Mouse (Mus musculus) mature B cell (primary cell): ENCODE data around the gene Dnmt3b.
"Not testable (repeated sequence)": the region's sequence is repeated elsewhere in the genome, so short reads cannot be mapped to it uniquely, and the experiment has no call there.

Experiments used
- in situ Hi-C: fragments of 300-500 bp; cut with MboI; formaldehyde crosslinking; loops from 2 replicates; pipeline ENCODE4 v1.14.3; 2019

Gene Dnmt3b

DNA sequence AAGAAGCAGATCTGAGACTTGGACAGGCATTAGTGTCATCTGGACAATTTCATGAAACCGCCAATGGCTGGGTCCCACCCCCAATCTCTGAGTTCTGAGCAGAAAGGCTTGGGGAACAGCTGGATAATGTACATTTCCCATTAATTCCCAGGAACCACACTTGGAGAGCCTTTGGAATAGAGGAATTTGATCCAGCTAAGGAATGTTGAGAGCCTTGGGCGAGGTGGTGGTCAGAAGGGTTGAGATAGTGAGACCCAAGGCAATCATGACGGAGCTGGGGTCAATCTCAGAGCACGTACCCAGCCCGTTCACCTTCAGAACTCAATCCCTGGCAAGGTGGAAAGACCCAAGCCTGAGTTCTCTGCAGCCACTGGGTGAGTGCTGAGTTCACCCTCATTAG, 16.0 kb upstream of the Dnmt3b start:
- in situ Hi-C loops = no loop called here

DNA sequence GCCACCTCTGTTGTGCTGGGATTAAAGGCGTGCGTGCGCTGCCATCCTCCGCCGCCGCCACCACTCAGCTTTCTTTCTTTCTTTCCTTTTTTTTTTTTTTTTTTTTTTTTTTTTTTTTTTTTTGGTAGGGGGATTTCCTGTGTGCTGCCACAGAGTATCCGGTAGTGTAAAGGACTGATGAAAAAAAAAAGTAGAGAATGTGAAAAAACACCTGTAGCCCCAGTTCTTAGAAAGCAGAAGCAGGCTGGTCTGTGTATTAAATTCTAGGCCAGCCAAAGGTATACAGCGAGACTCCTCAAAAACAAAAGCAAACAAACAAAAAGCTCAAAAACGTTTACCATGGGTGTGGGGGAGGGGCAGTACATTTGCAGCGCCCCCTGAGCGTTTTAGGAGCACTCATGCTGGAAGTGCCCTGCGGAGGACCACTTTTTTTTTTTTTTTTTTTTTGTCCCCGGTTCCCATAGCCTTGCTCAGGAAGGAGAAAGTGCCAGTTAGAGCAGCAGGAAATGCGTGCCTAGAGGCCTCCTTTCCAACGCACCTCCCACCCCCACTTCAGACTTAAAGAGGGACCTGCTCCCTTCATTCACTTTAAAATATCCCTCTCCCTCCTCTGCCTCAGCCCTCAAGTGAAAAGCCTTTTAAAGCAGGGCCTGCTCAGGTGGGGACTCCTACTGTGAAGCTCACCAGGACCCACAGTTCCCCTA, 10.1 kb upstream of the Dnmt3b start:
- in situ Hi-C loops = no loop called here

DNA sequence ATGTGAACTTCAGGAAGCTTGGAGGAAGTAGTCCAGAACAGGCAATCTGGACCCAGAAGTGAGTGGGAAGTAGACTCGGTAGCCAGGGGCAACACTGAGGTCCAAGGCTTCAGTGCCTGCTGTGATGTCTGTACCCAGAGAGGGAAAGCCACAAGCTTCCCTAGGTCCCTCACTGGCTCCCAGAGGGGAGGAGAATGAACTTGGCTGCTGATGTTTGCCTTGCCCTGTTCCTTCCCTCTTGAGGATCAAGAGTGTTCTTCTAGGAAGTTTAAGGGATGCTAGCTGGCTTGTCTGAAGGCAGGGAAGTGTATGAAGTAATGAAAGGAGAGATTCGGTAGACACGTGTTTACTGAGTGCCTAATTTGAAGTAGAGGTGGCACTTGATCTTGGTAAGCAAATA, 6.8 kb upstream of the Dnmt3b start:
- in situ Hi-C loops = no loop called here

DNA sequence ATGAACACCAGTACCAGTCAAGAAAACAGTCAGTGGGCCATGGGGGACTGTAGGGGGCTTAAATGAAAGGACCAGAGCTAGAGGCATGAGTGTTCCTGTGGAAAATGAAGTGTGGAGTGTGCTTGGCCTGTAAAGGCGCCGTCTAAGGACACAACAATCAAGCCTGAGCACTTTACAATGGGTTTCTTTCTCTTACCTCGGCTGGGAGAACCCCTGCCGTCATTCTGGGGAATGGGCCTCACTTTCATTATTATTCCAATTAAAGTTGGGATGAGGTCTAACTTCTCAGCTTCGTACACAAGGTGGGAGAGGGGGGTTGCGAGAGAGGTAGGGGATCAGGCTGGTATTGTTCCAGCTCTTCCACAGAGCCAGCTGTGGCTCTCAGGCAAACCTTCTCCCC, 6.3 kb upstream of the Dnmt3b start:
- in situ Hi-C loops = no loop called here

DNA sequence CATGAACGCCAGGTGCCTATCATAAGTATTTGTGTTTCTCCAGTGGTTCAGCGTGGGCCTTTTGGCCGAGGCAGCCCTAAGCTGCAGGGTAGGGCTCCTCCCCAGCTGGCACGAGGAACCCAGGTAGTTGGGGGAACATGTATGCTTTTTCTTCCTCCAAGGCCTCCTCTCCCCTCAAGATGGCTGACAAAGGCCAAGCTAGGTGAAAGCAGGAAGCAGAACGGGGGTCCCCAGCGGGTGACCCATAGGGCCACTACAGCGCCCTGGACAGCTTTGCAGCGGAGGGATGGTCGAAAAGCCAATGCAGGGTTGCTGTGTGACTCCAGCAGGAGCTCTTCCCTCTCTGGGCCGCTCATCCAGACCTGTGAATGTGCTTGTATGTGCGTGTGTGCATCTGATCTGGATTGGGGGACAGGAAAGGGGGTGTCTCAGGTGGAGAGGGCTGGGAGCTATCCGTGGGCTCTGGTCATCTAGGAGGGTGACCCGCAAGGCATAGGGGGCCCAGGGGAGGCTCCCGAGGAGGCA, 415 bp upstream of the Dnmt3b start:
- in situ Hi-C loops = no loop called here

DNA sequence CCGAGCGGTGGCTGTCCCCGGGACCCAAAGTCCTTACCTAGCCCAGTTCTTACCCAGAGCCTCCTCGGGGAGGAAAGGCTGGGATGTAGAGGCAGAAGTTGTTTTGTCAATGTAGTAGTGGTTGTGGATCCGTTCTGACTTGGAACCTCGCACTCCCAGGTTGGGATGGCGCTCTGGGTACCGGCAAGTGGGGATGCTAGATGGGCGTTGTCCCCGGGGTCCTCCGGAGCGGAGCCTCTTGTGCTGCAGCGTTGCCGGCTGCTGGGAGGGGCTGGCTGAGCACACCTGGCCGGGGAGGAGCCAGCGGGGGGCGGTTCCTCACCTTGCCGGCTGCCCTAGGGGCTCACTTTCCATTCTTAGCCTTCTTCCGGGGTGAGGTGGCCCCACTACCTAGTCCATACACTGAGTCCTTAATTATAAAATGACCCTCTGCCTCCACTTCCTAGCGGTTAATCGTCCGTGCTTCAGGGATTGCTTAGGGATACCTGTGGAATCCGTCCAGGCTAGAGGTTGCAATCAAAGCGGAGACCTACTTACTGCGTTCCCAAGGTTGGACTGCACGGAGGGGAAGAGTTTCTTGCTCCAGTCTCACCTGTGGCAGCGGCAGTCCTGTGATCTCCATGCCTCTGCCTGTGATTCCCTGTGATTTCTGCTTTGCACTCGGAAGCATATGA, 901 bp downstream of the Dnmt3b start:
- in situ Hi-C loops = no loop called here

DNA sequence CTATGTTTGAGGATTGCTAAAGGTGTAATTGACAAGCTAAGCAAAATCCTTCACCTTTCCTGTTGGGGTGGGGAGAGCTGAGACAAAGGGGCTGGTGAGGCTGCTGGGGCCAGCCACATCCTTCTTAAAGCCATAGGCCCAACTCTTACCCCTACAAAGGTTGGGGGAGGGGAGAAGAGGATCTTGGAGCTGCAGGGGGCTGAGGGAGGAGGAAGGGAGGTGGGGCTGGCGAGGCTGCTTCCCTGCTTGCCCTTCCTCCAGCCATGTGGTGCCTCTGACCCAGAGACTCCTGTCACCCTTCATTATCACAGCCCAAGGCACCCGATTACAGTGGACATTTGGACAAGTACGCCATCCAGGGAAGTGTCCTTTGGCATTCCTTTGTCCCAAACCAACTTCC, 2.4 kb downstream of the Dnmt3b start:
- in situ Hi-C loops = no loop called here

DNA sequence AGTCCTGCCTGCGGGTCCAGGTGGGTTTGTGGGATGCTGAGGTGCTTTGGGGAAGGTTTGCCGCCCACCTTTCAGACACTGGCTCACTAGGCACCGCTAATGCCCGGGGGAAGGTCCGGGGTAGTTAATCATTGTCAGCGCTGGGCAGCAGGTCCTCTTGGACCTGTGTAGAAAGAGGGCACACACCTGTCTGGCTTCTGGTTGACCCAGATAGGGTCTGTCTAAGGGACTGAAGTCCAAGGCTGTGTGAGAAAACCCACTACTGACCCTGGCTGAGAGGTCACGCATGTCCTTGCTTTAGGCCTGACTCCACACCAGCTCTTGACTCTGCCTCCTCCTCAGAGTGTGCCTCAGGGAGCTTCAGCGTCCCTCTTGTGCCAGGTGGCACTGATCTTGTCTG, 8.4 kb downstream of the Dnmt3b start:
- in situ Hi-C loops = not testable (repeated sequence)

DNA sequence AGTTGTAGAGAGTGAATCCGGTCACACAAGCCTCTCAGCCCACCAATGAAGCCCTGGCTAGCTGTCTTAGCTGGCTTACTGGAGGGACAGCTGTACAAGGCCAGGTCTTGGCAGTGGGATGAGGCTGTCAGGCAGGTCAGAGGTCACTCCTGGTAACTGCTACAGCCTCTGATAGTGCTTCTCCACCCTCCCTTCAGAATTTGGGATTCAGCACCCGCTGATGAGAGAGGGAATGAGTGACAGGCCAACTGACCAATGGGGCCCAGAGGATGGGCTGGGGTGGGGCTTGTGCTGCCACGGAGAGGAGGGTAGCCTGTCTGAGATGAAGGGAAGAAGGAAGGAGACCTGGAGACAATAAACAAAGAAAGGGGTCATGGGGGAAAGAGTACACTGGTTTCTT, 11.4 kb downstream of the Dnmt3b start:
- in situ Hi-C loops = no loop called here

DNA sequence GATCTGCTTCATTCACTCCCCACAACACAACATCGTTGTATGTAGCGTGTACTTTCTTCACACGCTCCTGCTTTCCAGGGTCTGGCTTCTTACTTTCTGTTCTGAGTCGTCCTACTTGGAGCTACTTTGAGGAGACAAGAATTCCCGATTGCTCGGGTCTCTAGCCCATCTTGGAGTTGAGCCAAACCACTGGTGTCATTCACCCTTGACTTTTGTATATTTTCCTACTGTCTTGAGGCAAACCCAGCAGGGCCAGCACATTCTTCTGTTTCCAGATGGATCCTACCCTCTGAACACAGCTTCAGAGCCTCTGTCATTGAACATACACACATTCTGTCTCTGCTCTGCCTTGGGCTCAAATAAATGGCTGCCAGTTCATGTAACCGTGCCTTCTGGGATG, 16.2 kb downstream of the Dnmt3b start:
- in situ Hi-C loops = no loop called here

DNA sequence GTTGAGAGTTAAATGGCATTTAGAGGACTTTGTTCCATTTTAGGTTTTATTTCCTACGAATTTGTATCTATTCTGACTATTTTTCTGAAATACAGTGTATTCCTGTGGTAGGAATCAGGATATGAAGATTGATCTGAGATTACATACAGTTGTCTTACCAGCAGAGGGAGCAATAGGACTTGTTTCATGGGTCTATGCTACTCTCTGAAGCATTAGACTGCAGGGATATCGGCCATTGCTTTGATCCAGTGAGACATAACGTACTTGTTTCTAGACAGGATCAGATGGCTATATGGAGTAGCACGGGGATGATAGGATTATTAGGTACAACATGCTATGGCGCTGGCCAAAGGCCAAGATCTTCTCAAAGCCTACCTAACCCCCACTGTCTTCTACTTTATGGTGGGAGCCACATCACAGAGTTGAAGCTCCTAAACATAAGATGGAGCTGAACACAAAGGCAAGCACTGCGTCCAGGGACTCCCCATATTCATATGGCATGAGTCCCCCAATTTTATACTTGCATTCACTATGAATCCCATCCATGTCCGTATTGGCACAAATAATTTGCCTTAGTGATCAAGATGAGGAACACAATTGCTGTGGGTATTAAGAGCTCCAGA, 19.6 kb downstream of the Dnmt3b start:
- in situ Hi-C loops = no loop called here

DNA sequence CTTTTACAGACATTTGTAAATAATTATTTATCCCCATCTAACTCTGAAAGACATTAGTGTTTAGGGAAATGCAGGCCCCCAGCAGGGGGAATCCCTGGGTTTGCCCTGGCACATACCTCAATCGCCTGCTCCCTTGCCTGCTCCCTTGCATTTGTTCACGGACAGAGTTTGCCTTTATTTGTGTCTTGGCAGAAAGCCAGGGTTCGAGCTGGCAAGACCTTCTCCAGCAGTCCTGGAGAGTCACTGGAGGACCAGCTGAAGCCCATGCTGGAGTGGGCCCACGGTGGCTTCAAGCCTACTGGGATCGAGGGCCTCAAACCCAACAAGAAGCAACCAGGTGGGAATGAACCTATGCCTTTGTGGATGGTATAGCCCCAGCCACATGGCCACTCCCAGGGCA, 20.9 kb downstream of the Dnmt3b start:
- in situ Hi-C loops = no loop called here

DNA sequence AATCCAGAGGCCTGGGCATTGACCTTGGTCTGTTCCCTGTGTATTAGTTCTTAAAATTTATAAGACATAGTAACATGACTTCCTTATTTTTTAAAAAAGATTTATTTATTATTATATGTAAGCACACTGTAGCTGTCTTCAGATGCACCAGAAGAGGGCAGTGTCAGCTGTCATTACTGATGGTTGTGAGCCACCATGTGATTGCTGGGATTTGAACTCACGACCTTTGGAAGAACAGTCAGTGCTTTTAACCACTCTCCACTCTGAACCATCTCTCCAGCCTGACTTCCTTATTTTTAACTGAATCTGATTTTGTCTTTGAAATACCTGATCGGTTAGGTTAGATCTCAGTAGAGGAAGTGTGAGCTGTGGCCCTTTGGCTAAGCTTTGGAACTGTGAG, 23.4 kb downstream of the Dnmt3b start:
- in situ Hi-C loops = no loop called here

DNA sequence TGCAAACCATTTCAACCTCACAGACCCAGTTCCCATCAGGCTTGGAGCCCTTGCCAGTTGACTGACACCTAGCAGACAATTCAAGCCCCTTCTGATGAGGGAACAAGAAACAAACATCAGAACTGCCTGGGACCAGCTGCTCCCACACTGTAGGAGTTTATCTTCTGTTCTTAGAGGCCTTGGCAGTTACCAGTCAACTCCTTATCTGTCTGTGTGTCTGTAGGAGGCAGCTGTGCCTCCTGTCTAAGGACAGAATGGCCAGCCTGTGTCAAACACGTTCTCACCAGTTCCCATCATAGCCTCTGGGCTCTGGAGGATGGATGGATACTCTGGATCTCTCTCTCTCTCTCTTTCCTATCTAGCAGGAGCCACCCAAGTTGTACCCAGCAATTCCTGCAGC, 26.1 kb downstream of the Dnmt3b start:
- in situ Hi-C loops = not testable (repeated sequence)

DNA sequence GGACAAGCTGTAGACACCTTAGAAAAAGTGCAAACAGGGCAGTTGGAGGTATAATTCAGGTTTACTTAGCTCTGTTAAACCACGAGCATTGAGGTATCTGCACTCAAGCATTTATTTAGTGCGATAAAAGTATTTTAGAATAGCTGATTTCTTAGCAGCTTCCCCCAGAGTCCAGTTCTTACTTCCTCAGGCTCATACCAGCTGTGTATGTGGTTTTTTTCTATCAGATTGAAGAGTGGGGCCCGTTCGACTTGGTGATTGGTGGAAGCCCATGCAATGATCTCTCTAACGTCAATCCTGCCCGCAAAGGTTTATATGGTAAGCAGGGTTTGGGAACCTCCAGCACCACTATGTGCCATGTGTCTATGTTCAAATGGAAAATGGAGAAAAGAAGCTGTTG, 27.7 kb downstream of the Dnmt3b start:
- in situ Hi-C loops = no loop called here

DNA sequence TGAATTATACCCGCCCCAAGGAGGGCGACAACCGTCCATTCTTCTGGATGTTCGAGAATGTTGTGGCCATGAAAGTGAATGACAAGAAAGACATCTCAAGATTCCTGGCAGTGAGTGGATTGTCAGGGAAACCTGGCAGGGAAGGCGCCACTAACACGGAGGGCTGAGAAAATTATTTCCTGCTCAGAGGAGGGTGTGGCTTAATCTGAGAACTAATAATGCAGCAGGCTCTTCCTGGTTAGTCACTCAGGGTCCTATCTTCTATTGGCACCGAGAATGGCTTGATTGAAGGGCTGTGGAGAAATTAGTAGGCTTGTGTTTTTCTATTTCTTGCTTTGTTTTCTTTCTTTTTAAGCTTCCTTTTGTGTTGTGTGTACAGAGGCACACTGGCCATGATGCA, 28.3 kb downstream of the Dnmt3b start:
- in situ Hi-C loops = no loop called here

DNA sequence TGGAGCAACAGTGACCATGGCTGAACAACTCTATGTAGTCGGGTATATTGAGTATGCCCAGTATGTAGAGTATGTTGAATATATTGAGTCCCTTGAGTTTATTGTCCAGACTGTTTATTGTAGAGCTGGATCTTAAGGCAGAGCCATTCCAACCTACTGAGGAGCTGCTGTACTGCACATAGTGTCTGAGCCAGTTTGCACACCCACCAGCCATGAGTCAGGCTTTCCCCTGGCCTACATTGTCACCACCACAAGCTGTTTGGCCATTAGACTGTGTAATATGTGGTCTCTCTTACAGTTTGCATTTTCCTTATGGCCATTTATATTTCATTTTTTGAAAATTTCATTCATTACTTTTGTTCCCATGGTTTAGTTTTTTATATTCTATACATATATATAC, 30.7 kb downstream of the Dnmt3b start:
- in situ Hi-C loops = no loop called here

DNA sequence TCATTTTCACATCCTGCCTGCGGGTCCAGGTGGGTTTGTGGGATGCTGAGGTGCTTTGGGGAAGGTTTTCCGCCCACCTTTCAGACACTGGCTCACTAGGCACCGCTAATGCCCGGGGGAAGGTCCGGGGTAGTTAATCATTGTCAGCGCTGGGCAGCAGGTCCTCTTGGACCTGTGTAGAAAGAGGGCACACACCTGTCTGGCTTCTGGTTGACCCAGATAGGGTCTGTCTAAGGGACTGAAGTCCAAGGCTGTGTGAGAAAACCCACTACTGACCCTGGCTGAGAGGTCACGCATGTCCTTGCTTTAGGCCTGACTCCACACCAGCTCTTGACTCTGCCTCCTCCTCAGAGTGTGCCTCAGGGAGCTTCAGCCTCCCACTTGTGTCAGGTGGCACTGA, 44.2 kb downstream of the Dnmt3b start:
- in situ Hi-C loops = not testable (repeated sequence)

DNA sequence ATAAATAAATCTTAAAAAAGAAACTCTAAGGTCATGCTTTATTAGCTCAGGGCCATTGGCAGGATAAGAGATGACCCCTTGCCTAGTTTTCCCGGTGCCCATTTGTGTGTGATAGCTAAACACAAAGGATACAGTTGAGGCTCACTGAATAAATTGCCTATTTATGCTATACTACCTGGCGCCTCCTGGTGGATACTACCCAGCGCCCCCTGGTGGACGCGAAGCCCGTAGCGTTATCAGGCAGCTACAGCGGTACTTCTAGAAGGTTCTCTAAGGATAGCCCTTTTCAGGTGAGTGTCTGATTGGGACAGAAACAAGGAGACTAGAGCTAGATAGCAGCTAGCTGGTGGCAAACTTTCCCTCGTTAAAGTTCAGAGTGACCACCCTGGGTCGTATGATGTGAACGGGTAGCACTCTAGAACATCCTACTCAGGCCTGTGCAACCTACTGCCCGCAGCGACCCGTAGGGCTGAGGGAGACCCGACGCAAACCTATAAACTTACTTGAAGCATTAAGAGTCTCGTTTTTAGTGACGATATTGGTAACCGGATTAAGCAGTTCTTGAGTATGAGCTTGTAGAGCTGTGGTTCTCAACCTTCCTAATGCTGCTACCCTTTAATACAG, 45.3 kb downstream of the Dnmt3b start:
- in situ Hi-C loops = no loop called here

DNA sequence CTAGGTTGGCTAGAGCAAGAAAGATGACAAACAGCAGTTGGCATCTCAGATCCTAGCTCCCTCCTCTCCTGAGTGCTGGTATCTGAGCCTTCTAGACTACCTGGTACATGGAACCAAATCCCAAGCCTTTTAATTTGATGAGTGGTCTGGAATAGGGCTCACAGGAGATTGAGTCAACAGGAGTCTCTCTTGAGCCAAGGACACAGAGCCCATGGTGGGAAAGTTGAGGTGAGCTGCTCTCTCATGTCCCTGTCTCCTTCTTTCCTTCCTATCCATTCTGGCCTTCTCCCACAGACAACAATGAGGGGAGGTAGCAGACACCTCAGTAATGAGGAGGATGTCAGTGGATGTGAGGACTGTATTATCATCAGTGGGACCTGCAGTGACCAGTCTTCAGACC, 47.1 kb downstream of the Dnmt3b start, which contains the start of gene Dnmt3c:
Dnmt3c (plus strand) TSS at position 301 of the 400 bp plus-strand sequence.
- in situ Hi-C loops = no loop called here

DNA sequence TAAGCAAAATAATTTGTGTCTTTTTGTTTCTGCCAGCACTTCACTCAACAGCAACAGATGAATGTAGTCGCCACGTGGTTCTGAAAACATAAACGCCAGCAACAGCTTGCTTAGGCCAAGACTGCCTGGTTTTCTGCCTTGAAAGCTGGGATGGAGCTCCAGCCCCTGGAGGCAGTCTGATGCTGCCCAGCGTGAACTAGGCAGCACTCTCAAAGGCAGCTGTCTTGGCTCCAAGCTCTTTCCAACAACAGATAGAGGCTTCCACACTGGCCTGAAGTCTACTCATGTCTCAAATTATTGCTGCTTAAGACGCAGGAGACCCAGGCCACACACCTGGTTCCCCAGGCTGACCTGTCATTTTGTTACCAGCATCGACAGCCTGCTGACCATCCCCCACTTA, 54.1 kb downstream of the Dnmt3b start:
- in situ Hi-C loops = no loop called here

DNA sequence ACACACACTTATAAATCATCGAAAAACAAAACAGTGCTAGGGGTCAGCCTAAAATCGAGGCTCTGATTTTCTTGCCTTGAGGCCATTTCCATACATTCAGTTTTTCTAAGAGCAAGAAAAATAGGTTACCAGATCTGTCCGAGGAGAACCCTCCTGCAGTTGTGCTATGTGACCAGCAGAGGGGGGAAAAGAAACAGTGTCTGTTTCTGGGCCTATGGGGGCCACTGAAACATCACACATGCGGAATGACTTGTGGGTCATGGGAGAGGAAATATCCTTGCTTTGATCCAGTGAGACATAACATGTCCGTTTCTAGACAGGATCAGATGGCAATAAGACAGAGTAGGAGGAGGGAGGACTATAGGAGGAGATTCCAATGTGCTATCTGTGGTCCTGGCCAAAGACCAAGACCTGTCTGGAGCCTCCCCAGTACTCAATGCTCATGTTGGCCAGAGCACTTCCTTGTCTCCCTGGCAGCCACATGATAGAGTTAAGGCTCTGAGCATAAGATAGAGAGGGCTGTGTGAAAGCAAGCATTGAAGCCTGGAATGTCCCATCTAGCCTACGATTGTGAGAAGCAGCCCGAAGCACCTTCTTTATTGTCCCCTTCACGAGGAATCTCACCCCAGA, 61.6 kb downstream of the Dnmt3b start:
- in situ Hi-C loops = no loop called here
